Mouse (Mus musculus): ENCODE data around the gene Triap1. TPM values are rescaled to one million over a fixed set of nuclear protein-coding genes. Genes with fewer than 3 reads are reported as not detected.
A peak's percentile ranks its signal among the peaks of the same experiment; 100 is the strongest.

Triap1 gene
- polyA plus RNA-seq, 1 experiment from 2014 or later = 57.7 TPM

- DNase-seq (ENCODE audit: low spot score, missing footprints) (no peak), ATAC-seq (ENCODE audit: low FRiP score) (no peak)
- H3K27ac ChIP-seq (ENCODE audit: low read depth, low read length) = no peak overlapping the region
These were observed 28.0 kb upstream of the Triap1 start for GRCm38 (mm10) chr5:115312816-115313667.

GRCm38 (mm10) chr5:115313668-115313943, 27.4 kb upstream of the Triap1 start:
- no peak for DNase-seq (ENCODE audit: low spot score, missing footprints)
- Histone ChIP-seq H3K4me2 (no peak overlapping the region), H3K9ac (ENCODE audit: low read length) (0 out of 2 replicates have a peak overlapping the region, but pooled peaks have one; percentile 20), H3K4me3 (ENCODE audit: low read depth, low read length) (no peak overlapping the region), H3K9me3 (ENCODE audit: control insufficient read depth, low read length) (no peaks in the 10 kb centered on the region), H3K4me1 (ENCODE audit: control insufficient read depth, insufficient read depth, low read length) (peaks cover 12% of the 10 kb centered on the region), H3K27ac (ENCODE audit: low read depth, low read length) (no peak overlapping the region), H3K36me3 (ENCODE audit: control insufficient read depth, insufficient read depth, low read length) (no peaks in the 10 kb centered on the region), H3K27me3 (ENCODE audit: control insufficient read depth, insufficient read depth, low read length) (no peaks in the 10 kb centered on the region)
- 45% methylated on average over 5 of the region's 5 CpGs for WGBS
- no peak for ATAC-seq (ENCODE audit: low FRiP score)

More at GRCm38 (mm10) chr5:115312816-115313667, 28.0 kb upstream of the Triap1 start:
- Histone ChIP-seq H3K4me1 (ENCODE audit: control insufficient read depth, insufficient read depth, low read length) (peaks cover 12% of the 10 kb centered on the region), H3K36me3 (ENCODE audit: control insufficient read depth, insufficient read depth, low read length) (no peaks in the 10 kb centered on the region), H3K27me3 (ENCODE audit: control insufficient read depth, insufficient read depth, low read length) (no peaks in the 10 kb centered on the region), H3K9me3 (ENCODE audit: control insufficient read depth, low read length) (no peaks in the 10 kb centered on the region), H3K9ac (ENCODE audit: low read length) (no peak overlapping the region), H3K4me2 (no peak overlapping the region), H3K4me3 (ENCODE audit: low read depth, low read length) (no peak overlapping the region)
- 89% methylated on average over 10 of the region's 10 CpGs for WGBS

GRCm38 (mm10) chr5:115316968-115317644, 23.9 kb upstream of the Triap1 start:
- ATAC-seq (ENCODE audit: low FRiP score) (0 out of 2 replicates have a peak, but pooled peaks have one; percentile 44), DNase-seq (ENCODE audit: low spot score, missing footprints) (peak; percentile 90)
- Histone ChIP-seq H3K27me3 (ENCODE audit: control insufficient read depth, insufficient read depth, low read length) (no peaks in the 10 kb centered on the region), H3K4me1 (ENCODE audit: control insufficient read depth, insufficient read depth, low read length) (peaks cover 20% of the 10 kb centered on the region), H3K4me2 (no peak overlapping the region; the same call in 1 of the 2 replicates), H3K27ac (ENCODE audit: low read depth, low read length) (peak overlapping the region; percentile 56), H3K9ac (ENCODE audit: low read length) (peak overlapping the region; percentile 48), H3K9me3 (ENCODE audit: control insufficient read depth, low read length) (no peaks in the 10 kb centered on the region), H3K4me3 (ENCODE audit: low read depth, low read length) (no peak overlapping the region), H3K36me3 (ENCODE audit: control insufficient read depth, insufficient read depth, low read length) (no peaks in the 10 kb centered on the region)
- WGBS = 7% methylated on average over 14 of the region's 14 CpGs

- Histone ChIP-seq H3K9me3 (ENCODE audit: control insufficient read depth, low read length) (no peaks in the 10 kb centered on the region), H3K4me3 (ENCODE audit: low read depth, low read length) (no peak overlapping the region), H3K36me3 (ENCODE audit: control insufficient read depth, insufficient read depth, low read length) (no peaks in the 10 kb centered on the region), H3K4me2 (no peak overlapping the region), H3K9ac (ENCODE audit: low read length) (no peak overlapping the region), H3K27ac (ENCODE audit: low read depth, low read length) (peak overlapping the region; percentile 56), H3K27me3 (ENCODE audit: control insufficient read depth, insufficient read depth, low read length) (no peaks in the 10 kb centered on the region), H3K4me1 (ENCODE audit: control insufficient read depth, insufficient read depth, low read length) (peaks cover 20% of the 10 kb centered on the region)
- peak; percentile 59; the same call in 1 of the 2 replicates for ATAC-seq (ENCODE audit: low FRiP score)
- DNase-seq (ENCODE audit: low spot score, missing footprints) = peak; percentile 88
- 5% methylated on average over 10 of the region's 10 CpGs for WGBS
These were observed 23.2 kb upstream of the Triap1 start for GRCm38 (mm10) chr5:115317645-115318328.

- Histone ChIP-seq H3K4me2 (peak overlapping the region; percentile 64), H3K36me3 (ENCODE audit: control insufficient read depth, insufficient read depth, low read length) (no peaks in the 10 kb centered on the region), H3K4me1 (ENCODE audit: control insufficient read depth, insufficient read depth, low read length) (peaks cover 20% of the 10 kb centered on the region), H3K4me3 (ENCODE audit: low read depth, low read length) (peak overlapping the region; percentile 30), H3K9me3 (ENCODE audit: control insufficient read depth, low read length) (no peaks in the 10 kb centered on the region), H3K9ac (ENCODE audit: low read length) (peak overlapping the region; percentile 58), H3K27ac (ENCODE audit: low read depth, low read length) (peak overlapping the region; percentile 51; the same call in 1 of the 2 replicates), H3K27me3 (ENCODE audit: control insufficient read depth, insufficient read depth, low read length) (no peaks in the 10 kb centered on the region)
- WGBS = under 1% methylated on average over 22 of the region's 22 CpGs
- peak; percentile 52; the same call in 1 of the 2 replicates for ATAC-seq (ENCODE audit: low FRiP score)
- DNase-seq (ENCODE audit: low spot score, missing footprints) = peak; percentile 96
These were observed 21.8 kb upstream of the Triap1 start for GRCm38 (mm10) chr5:115319004-115319940.

GRCm38 (mm10) chr5:115326256-115326831, 14.7 kb upstream of the Triap1 start:
- ATAC-seq (ENCODE audit: low FRiP score) (peak; percentile 60), DNase-seq (ENCODE audit: low spot score, missing footprints) (no peak)
- Histone ChIP-seq H3K4me1 (ENCODE audit: control insufficient read depth, insufficient read depth, low read length) (peaks cover 20% of the 10 kb centered on the region), H3K9ac (ENCODE audit: low read length) (peak overlapping the region; percentile 95), H3K27ac (ENCODE audit: low read depth, low read length) (peak overlapping the region; percentile 86; the same call in 1 of the 2 replicates), H3K27me3 (ENCODE audit: control insufficient read depth, insufficient read depth, low read length) (no peaks in the 10 kb centered on the region), H3K9me3 (ENCODE audit: control insufficient read depth, low read length) (no peaks in the 10 kb centered on the region), H3K4me2 (peak overlapping the region; percentile 82), H3K36me3 (ENCODE audit: control insufficient read depth, insufficient read depth, low read length) (peaks cover 7% of the 10 kb centered on the region; the same call in 1 of the 2 replicates), H3K4me3 (ENCODE audit: low read depth, low read length) (peak overlapping the region; percentile 98)
- WGBS = 33% methylated on average over 11 of the region's 11 CpGs

GRCm38 (mm10) chr5:115326875-115327609, 14.0 kb upstream of the Triap1 start, which contains the start of gene Srsf9:
Srsf9 (plus strand) TSS chr5:115327177.
- peak within 1 kb of the TSS; percentile 86 for H3K27ac ChIP-seq (ENCODE audit: low read depth, low read length)
- peak within 1 kb of the TSS; percentile 95 for H3K9ac ChIP-seq (ENCODE audit: low read length)
- ATAC-seq (ENCODE audit: low FRiP score) (peak; percentile 95), DNase-seq (ENCODE audit: low spot score, missing footprints) (peak; percentile 100)
- H3K9me3 ChIP-seq (ENCODE audit: control insufficient read depth, low read length) = no peaks in the 10 kb centered on the region
- H3K4me1 ChIP-seq (ENCODE audit: control insufficient read depth, insufficient read depth, low read length) = peaks cover 20% of the 10 kb centered on the region
- H3K4me2 ChIP-seq = peak within 1 kb of the TSS; percentile 82
- peak within 1 kb of the TSS; percentile 98 for H3K4me3 ChIP-seq (ENCODE audit: low read depth, low read length)
- H3K27me3 ChIP-seq (ENCODE audit: control insufficient read depth, insufficient read depth, low read length) = no peaks in the 10 kb centered on the region
- WGBS = 1% methylated on average over 79 of the region's 97 CpGs
- peaks cover 8% of the 10 kb centered on the region; the same call in 1 of the 2 replicates for H3K36me3 ChIP-seq (ENCODE audit: control insufficient read depth, insufficient read depth, low read length)

All from midbrain, embryonic 11.5 days (tissue).